Mouse (Mus musculus) urinary bladder, postnatal 25 days (tissue): Measurements from ENCODE around the gene Zfp949.
"Not testable (repeated sequence)": the region's sequence is repeated elsewhere in the genome, so short reads cannot be mapped to it uniquely, and the experiment has no call there.

ENCODE experiments used
- DNase-seq: peaks from one replicate; pipeline ENCODE4 v3.0.0; 2022; ENCODE audit warnings: low spot score

Zfp949 gene

DNA sequence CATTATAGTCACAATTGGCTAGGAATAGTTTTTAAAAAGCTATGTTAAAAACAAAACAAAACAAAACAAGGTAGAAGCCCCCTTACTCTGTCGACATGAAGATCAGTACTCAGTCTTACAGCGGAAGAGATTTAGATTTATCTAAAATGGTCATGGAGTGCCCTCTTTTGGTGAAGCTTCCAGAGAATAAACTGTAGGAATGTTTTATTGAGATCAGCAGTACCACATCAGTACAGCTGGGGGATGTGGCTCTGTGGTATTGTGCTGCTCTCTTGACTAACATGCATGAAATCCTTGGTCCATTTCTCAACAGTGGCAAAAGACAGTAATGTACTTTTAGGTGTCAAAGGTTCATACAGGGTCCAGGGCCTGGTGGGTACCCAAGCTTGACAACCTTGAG, 5.0 kb upstream of the Zfp949 start:
- DNase-seq, result no peak

DNA sequence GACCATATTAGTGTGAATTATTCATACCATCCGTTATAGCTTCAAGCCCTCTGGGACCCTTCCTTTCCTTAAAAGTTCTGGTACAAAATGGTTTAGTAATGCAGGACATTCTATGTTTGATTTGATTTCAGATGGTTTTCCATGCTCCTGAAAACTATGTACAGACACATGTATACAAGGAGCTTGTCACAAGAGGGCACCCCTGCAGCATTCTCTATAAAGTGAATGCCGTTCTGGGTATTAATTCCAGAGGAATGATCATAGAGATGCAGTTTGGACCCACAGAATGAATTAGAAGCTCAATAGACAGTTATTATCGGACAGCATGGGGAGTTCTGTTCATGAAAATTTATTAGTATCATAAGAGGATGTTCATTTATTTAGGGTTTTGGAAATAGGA, 2.3 kb upstream of the Zfp949 start:
- no peak for DNase-seq

DNA sequence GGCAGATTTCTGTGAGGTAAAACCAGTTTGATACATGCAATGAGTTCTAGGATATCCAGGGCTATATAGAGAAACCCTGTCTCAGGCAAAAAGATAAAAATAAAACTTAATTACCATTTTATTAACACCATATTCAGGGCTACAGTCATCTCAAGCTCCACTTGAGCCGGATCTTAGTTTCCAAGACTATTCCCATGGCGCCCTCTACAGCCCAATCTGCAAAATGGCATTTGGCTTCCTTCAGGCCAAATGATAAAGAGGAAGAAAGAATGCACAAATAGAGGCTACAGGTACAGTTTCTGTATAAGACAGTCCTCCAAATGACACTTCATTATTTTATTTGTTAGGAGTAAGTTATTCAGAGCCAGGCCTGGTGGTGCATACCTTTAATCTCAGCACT, 1.7 kb upstream of the Zfp949 start:
- DNase-seq, result peak; percentile 53

DNA sequence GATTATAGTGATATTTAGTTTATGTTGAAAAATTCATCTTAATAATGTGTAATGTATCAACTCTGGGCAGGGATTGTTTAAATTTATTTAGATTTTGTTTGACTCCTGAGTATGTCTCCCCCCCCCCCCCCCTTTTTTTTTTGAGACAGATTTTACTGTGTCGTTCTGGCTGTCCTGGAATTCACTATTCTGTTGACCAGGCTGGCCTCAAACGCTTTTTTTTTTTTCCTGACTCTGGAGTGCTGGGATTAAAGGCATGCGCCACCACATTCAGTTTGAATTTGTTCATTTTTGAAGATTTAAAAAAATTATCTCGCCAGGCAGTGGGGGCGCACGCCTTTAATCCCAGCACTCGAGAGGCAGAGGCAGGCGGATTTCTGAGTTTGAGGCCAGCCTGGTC, 1.2 kb upstream of the Zfp949 start:
- DNase-seq, result no peak

DNA sequence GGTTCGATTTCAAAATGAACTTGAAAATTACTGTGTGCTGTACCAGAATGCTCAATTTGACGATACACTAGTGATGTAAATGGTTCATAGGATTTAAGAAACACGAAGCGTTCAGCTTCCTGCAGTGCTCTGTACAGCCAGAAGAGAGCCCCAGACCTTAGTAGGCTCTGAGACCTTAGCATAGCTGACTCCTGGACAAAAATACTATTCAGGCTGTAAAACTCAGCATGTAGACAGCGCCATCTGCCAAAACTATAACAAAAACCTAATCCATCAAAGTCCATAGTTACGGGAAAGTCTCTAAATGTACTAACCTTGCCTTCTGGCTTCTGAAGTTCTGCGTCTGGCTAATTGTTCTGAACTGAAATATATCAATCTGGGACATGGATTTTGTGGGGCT, 550 bp upstream of the Zfp949 start:
- no peak for DNase-seq

DNA sequence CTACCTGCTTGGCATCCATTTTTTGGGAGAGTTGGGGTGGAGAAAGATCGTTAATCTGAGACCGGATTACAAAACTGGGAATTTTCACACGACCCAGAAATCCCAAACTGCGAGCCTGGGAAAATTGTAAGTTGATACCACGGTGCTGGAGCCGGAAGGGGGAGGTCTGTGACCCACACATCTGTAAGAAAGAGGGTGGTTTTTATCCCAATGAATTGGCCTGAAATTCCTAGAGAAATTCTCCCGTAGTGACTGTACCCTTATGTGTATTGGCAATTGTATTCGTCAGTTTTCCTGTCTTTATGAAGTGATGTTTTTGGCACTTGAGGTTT, 760 bp downstream of the Zfp949 start:
- no peak for DNase-seq

DNA sequence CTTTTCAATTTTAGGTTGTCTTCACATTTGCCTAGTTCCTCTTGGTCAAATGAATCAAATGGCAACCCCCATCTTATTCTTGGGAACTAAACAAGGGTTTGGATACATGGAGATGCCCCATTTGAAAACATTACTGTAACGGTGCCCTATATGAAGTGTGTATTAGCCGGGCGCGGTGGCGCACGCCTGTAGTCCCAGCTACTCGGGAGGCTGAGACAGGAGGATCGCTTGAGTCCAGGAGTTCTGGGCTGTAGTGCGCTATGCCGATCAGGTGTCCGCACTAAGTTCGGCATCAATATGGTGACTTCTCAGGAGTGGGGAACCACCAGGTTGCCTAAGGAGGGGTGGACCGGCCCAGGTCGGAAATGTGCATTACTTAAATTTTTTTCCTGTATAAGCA, 5.3 kb downstream of the Zfp949 start:
- DNase-seq, result no peak

DNA sequence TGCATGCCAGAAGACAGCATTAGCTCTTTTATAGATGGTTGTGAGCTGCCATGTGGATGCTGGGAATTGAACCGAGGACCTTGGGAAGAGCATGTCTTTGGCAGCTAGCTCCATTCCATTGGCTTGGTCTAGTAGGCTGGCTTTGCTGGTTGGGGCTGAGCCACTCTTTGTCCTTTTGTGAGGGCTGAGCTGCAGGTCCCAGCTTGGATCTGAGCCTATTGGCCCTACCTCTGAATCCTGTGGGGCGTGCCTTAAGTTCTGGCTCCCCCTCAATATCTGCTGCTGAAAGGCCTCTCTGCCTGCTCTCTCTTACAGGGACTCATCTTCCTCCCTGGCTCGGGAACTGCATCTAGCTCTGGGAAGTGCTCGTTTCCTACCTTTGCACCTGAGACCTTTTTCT, 10.3 kb downstream of the Zfp949 start:
- DNase-seq, result no peak

DNA sequence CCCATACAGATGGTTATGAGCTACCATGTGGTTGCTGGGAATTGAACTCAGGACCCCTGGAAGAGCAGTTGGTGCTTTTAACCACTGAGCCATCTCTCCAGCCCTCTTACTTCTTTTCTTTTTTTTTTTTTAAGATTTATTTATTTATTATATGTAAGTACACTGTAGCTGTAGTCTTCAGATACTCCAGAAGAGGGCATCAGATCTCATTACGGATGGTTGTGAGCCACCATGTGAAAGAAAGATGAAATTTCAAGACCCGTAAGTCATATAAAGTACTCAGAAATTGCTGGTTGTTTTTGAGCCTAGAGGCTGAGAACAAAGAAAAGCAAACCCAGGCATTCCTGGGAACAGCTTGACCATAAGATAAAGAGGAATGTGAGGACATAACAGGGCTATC, 13.7 kb downstream of the Zfp949 start:
- DNase-seq, result not testable (repeated sequence)

DNA sequence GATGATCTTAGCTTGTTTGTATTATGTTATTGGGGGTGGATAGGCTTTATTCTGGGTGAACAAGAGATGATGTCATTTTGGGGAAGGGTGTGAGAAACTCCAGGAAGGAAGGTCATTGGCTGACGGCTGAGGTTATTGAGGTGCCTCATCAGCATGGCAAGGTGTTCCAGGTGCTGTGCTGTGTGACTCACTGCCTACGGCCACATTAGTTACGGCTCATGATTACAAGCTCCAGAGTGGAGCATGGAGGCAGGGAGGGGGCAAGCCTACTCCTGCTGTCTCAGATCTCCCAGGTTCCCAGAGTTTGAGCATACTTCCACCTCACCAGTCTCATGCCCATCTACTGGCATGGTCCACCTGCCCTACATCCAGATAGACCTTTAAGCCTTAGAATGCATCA, 22.7 kb downstream of the Zfp949 start:
- DNase-seq, result not testable (repeated sequence)

DNA sequence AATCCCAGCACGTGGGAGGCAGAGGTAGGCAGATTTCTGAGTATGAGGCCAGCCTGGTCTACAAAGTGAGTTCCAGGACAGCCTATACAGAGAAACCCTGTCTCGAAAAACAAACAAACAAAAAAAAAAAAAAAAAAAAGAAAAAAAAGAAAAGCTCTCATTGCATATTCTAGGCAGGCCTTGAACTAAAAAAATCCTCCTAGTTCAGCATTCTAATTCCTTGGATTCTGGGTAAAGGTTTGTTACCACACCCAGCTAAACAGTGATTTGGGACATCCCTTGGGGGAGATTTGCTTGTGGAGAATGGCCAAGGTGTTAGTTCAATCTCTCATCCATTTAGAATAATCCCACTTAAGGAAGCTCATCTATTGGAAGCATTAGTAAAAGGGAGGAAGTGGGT, 32.8 kb downstream of the Zfp949 start, which contains the start of gene Trim43a:
Trim43a (plus strand) TSS at position 301 of the 400 bp plus-strand sequence.
- not testable (repeated sequence) for DNase-seq

DNA sequence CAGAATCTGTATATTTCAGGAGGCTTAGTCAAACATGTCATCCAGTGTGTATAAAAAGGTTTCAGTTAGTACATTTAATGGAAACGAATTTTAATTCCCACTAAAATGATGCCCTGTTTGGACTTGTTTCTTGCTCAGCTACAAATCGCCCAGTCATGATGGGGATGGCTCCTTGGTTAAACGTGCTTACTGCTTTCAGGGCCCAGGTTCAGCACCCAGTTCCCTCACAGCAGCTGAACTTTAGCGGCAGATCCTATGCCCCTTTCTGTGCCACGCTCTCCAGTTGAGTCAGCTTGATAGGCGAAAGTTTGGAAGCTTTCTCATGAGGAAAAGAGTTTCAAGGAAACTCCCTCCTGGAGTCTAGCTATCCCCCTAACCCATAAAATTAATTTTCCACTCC, 45.9 kb downstream of the Zfp949 start:
- not testable (repeated sequence) for DNase-seq

DNA sequence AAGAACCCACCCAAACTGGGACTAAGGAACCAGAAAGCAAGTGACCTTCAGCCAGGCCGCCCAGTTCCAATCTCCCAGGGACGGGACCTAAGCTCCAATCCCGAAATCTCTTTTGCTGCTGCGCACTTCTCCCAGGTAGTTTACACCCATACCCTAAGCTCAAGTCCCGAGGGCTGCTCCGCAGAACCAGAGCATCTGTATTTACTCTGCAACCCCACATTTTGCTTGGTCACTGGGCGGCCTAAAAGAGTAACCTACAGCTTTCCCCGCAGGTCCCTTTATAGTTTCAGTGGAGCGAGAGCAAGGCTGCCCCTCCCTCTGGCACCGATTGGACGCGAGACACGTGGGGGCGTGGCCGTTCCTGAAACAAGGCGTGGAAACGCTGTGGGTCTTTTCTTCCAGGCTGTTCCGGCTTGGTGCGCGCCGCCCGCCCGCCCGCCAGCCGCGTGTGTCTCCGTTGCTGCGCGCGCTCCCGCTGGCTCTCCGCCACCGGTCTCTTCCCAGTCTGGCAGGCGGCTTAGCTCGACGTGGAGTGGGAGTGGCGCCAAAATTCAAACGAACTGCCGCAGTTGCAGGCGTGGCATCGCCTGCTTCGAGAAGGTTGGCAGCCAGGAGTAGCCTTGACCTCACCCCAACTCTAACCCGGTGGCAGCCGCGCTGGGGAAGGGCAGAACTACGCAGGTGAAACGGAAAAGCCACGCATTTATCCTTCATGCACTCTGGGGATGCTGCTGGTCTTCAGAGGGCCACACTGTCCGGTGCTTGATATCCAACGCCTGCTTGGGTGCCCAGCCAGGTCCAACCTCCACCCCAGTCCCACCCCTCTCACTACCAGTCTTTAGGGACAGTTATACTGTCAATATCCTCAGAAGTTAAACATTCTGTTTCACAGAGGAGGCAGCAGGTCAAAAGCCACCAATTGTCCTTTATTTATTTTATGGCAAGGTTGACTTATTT, 51.7 kb downstream of the Zfp949 start:
- DNase-seq, result peak; percentile 100
